Mouse (Mus musculus) mature B cell (primary cell): ENCODE measurements around the gene Smarcb1.

ENCODE experiments used
- in situ Hi-C: fragments of 300-500 bp; cut with MboI; formaldehyde crosslinking; loops from 2 replicates; pipeline ENCODE4 v1.14.3; 2019

The Smarcb1 gene

GRCm38 (mm10) chr10:75921026-75921725, at the start of gene Smarcb1:
Gene Smarcb1 (minus strand): TSS chr10:75921617.
- in situ Hi-C loops: no loop called here

- in situ Hi-C loops: loop anchor here (10.0 kb wide), 1 partner anchor 210 kb away; no protein-coding TSS in a partner anchor
Observed at GRCm38 (mm10) chr10:75954381-75954811, 33.0 kb upstream of the Smarcb1 start, which contains the start of gene Gm5134. Gene Gm5134 (plus strand): TSS chr10:75954514.

- in situ Hi-C loops: loop anchor here (10.0 kb wide), 1 partner anchor 207 kb away; no protein-coding TSS in a partner anchor
Observed at GRCm38 (mm10) chr10:75951424-75952050, 30.1 kb upstream of the Smarcb1 start.

GRCm38 (mm10) chr10:75950791-75951210, 29.4 kb upstream of the Smarcb1 start:
- in situ Hi-C loops: loop anchor here (10.0 kb wide), 1 partner anchor 206 kb away; no protein-coding TSS in a partner anchor

- in situ Hi-C loops: loop anchor here (5.0 to 10.0 kb wide), 2 partner anchors 52 to 205 kb away; no protein-coding TSS in a partner anchor
Observed at GRCm38 (mm10) chr10:75949053-75950045, 27.9 kb upstream of the Smarcb1 start.

- in situ Hi-C loops: loop anchor here (5.0 kb wide), 1 partner anchor 51 kb away; no protein-coding TSS in a partner anchor
Observed at GRCm38 (mm10) chr10:75948079-75948478, 26.7 kb upstream of the Smarcb1 start.

GRCm38 (mm10) chr10:75945896-75946295, 24.5 kb upstream of the Smarcb1 start:
- in situ Hi-C loops: loop anchor here (5.0 kb wide), 1 partner anchor 49 kb away; no protein-coding TSS in a partner anchor

- in situ Hi-C loops: loop anchor here (5.0 kb wide), 1 partner anchor 48 kb away; no protein-coding TSS in a partner anchor
Observed at GRCm38 (mm10) chr10:75945213-75945612, 23.8 kb upstream of the Smarcb1 start.

- in situ Hi-C loops: no loop called here
Observed at GRCm38 (mm10) chr10:75944066-75944772, 22.8 kb upstream of the Smarcb1 start.

GRCm38 (mm10) chr10:75942736-75943477, 21.5 kb upstream of the Smarcb1 start, which contains the start of gene Vpreb3:
Gene Vpreb3 (plus strand): TSS chr10:75943057.
- in situ Hi-C loops: no loop called here

GRCm38 (mm10) chr10:75941042-75941824, 19.8 kb upstream of the Smarcb1 start:
- in situ Hi-C loops: no loop called here

- in situ Hi-C loops: no loop called here
Observed at GRCm38 (mm10) chr10:75940520-75940919, 19.1 kb upstream of the Smarcb1 start, which contains the start of gene Gm867. Gene Gm867 (minus strand): TSS chr10:75940672.

- in situ Hi-C loops: no loop called here
Observed at GRCm38 (mm10) chr10:75939481-75940234, 18.2 kb upstream of the Smarcb1 start.

GRCm38 (mm10) chr10:75937851-75938643, 16.6 kb upstream of the Smarcb1 start:
- in situ Hi-C loops: no loop called here

- in situ Hi-C loops: no loop called here
Observed at GRCm38 (mm10) chr10:75936909-75937667, 15.7 kb upstream of the Smarcb1 start.

GRCm38 (mm10) chr10:75935680-75936541, 14.5 kb upstream of the Smarcb1 start, which contains the start of gene Mmp11:
Gene Mmp11 (minus strand): TSS chr10:75936496.
- in situ Hi-C loops: no loop called here
